Mouse (Mus musculus): Measurements from ENCODE around the gene Chaf1a.

DNA sequence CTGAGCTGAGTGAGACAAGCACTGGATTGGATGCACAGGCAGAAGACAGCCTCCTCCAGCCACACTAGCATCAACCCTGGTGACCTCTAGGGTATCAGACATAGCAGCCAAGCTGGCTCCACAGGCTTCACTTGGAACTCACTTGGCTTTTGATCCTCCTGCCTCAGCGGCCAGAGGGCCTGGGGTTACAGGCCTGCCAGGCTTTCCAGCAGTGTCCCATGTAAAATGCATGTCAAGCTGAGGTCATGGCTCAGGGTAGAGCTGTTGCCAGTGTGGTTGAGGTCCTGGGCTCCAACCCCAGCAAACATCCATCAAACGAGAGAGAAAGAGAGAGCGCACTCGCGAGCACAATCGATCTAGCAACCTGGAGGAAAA is 5.5 kb upstream of the Chaf1a start:
- no peak for TF ChIP-seq CTCF (IDR thresholded peaks at IDR 0.05; ENCODE audit: low read depth)
- TF ChIP-seq EP300 (IDR thresholded peaks at IDR 0.05; ENCODE audit: low read depth), result no peak
